Mouse (Mus musculus) stomach, embryonic 14.5 days (tissue): ENCODE data around the gene Ift88. TPM values are rescaled to one million over a fixed set of nuclear protein-coding genes. Genes with fewer than 3 reads are reported as not detected.

Experiments used
- ATAC-seq: fragments of 200-750 bp; cut with Nextera tagmentation; 2 replicates; pipeline ENCODE4 v1.8.0; 2017; ENCODE audit warnings: low read depth, moderate TSS enrichment; ENCODE audit not compliant: insufficient number of reproducible peaks, insufficient read depth, low FRiP score
- H3K27ac ChIP-seq: fragments of 300-500 bp; sonication (generic); 2 replicates; pipeline ENCODE4 v1.5.1; 2014; ENCODE audit warnings: mild to moderate bottlenecking, low read length, moderate library complexity, mixed read lengths
- H3K27me3 ChIP-seq: fragments of 300-500 bp; sonication (generic); 2 replicates; pipeline ENCODE4 v1.6.1; 2014; ENCODE audit warnings: low read length, control low read depth, mixed read lengths; ENCODE audit not compliant: control insufficient read depth, insufficient read depth
- H3K36me3 ChIP-seq: fragments of 300-500 bp; sonication (generic); 2 replicates; pipeline ENCODE4 v1.6.1; 2014; ENCODE audit warnings: mild to moderate bottlenecking, control low read depth, low read length, moderate library complexity, mixed read lengths; ENCODE audit not compliant: control insufficient read depth, insufficient read depth
- H3K4me1 ChIP-seq: fragments of 300-500 bp; sonication (generic); 2 replicates; pipeline ENCODE4 v1.6.1; 2014; ENCODE audit warnings: low read length, control low read depth, mixed read lengths; ENCODE audit not compliant: control insufficient read depth, insufficient read depth
- H3K4me2 ChIP-seq: fragments of 300-500 bp; sonication (generic); replicated peaks from 2 replicates; pipeline ENCODE4 v1.6.1; 2014; ENCODE audit warnings: low read depth, low read length, control low read depth
- H3K4me3 ChIP-seq: fragments of 300-500 bp; sonication (generic); 2 replicates; pipeline ENCODE4 v1.5.1; 2014; ENCODE audit warnings: low read depth, low read length, control low read depth
- H3K9ac ChIP-seq: fragments of 300-500 bp; sonication (generic); replicated peaks from 2 replicates; pipeline ENCODE4 v1.6.1; 2014; ENCODE audit warnings: low read depth, mild to moderate bottlenecking, control low read depth, low read length, moderate library complexity, mixed read lengths
- H3K9me3 ChIP-seq: fragments of 300-500 bp; sonication (generic); 2 replicates; pipeline ENCODE4 v1.6.1; 2016; ENCODE audit warnings: low read depth, low read length, control low read depth; ENCODE audit not compliant: control insufficient read depth
- WGBS: fragments of 180-500 bp; shearing (Covaris S2); extraction: QIAGEN DNeasy Blood & Tissue Kit; methylation state at CpG from one replicate; pipeline ENCODE4 v1.1.7; 2014; 5-methylcytosine and 5-hydroxymethylcytosine counted together
- polyA plus RNA-seq: library from polyadenylated mRNA; unstranded; fragments of >200 nt; fragmentation: Nextera tagmentation; extraction: Ambion mirVana; gene quantifications from 2 replicates; pipeline ENCODE4 v1.2.1, GENCODE M21; 2014

Gene Ift88
- polyA plus RNA-seq, 1 experiment from 2014 or later, result 22.8 TPM

DNA sequence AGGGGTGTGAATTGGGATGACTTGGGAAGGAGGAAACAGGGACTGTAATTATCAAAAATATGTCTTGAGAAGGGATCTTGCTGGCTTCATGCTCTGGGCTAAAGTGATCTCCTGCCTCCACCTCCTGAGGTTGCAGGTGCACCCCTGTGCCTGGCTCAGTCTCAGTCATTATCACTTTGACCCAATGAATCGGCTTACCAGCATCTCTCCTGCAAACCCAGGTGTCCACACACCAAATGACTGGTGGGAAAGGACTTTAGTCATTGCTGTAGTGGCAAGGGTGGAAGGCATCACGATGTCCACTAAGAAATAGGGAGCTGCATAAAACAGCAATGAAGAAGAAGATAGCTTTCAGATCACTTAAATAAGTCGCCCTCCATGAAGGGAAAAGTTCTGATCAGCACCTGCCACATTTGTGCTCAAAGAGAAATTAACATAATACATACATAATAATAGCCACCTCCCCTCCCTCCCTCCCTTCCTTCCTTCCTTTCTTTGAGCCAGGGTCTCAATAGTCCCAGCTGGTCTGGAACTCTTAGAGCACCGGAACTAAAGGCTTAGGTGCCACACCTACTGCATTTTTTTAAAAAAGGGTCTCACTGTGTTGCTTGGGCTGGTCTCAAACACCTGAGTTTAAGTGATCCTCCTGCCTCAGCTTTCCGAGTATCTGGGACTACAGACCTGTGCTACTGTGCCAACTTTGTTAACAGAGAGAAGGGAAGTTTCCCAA, 106.1 kb downstream of the Ift88 start:
- 69% methylated on average over 5 of the region's 5 CpGs for WGBS

DNA sequence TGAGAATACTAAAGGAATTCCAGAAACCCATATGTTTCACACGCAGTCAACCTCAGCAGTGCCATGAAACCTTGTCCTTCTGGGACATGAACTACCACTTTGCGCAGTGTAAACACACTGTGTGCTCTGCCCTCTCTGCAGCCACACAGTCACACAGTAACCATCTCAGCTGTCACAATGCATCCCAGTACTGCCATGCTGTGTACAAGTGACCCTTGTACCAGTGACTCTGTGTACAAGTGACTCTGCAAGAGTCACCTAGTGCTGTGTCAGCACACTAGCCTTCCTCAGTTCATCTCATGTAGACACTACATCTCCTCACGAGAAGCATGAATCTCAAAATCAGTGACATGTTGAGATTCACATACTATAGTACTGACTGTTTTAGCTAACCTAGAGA, 108.7 kb downstream of the Ift88 start:
- H3K9ac ChIP-seq, result no peak overlapping the region
- H3K9me3 ChIP-seq, result no peaks in the 10 kb centered on the region
- no peak overlapping the region for H3K4me3 ChIP-seq
- 0 out of 2 replicates have a peak, but pooled peaks cover 2% of the 10 kb centered on the region for H3K27me3 ChIP-seq
- H3K36me3 ChIP-seq, result no peaks in the 10 kb centered on the region
- ATAC-seq, result no peak
- 85% methylated on average over 3 of the region's 3 CpGs for WGBS
- H3K27ac ChIP-seq, result no peak overlapping the region
- peaks cover 20% of the 10 kb centered on the region; the same call in 1 of the 2 replicates for H3K4me1 ChIP-seq
- no peak overlapping the region for H3K4me2 ChIP-seq

More for the DNA sequence above, 106.1 kb downstream of the Ift88 start:
- Histone ChIP-seq H3K9me3 (no peaks in the 10 kb centered on the region), H3K36me3 (no peaks in the 10 kb centered on the region), H3K27me3 (0 out of 2 replicates have a peak, but pooled peaks cover 2% of the 10 kb centered on the region), H3K9ac (no peak overlapping the region), H3K27ac (no peak overlapping the region), H3K4me2 (no peak overlapping the region), H3K4me1 (peaks cover 10% of the 10 kb centered on the region; the same call in 1 of the 2 replicates), H3K4me3 (no peak overlapping the region)
- no peak for ATAC-seq

DNA sequence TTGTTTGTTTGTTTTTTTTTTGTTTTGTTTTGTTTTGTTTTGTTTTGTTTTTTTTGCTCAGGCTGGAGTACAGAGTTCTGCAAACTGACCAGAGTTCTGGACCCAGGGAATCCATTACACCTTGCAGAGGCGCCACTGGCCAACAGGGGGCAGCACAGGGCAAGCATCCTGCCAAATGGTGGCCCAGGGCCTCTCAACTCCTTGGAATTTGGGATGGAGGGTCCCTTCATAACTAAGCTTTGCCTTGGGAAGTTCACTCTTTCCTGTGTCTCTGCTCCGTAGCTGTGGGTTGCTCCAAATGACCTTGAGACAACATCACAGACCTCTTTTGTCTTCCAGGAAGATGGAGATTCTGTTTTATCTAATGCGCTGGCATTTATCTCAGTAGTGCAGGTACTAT, 109.4 kb downstream of the Ift88 start:
- ATAC-seq, result no peak
- 48% methylated on average over 3 of the region's 3 CpGs for WGBS
- no peaks in the 10 kb centered on the region for H3K36me3 ChIP-seq
- H3K4me2 ChIP-seq, result no peak overlapping the region
- H3K4me3 ChIP-seq, result no peak overlapping the region
- H3K4me1 ChIP-seq, result peaks cover 26% of the 10 kb centered on the region; the same call in 1 of the 2 replicates
- H3K27me3 ChIP-seq, result 0 out of 2 replicates have a peak, but pooled peaks cover 2% of the 10 kb centered on the region
- no peak overlapping the region for H3K9ac ChIP-seq
- H3K9me3 ChIP-seq, result no peaks in the 10 kb centered on the region
- no peak overlapping the region for H3K27ac ChIP-seq

DNA sequence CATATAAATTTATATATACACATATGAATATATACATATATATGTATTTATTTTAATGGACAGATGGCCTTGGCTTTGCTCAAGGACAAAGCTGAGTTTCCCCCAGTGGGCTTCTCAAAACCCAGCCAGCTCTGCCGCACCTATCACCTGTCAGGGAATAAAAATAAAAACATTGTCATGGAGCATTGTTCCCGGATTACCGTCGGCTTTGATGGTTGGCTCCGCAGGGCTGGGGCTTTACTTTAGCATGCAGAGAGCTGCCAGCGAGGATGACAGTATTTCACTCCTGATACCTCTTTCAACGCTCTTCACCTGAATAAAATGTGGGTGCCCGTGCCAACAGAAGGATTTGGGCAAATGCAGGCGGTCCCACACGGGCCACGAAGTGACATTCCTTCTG, 110.0 kb downstream of the Ift88 start:
- Histone ChIP-seq H3K4me1 (peaks cover 27% of the 10 kb centered on the region; the same call in 1 of the 2 replicates), H3K4me3 (no peak overlapping the region), H3K27me3 (0 out of 2 replicates have a peak, but pooled peaks cover 2% of the 10 kb centered on the region), H3K4me2 (no peak overlapping the region), H3K36me3 (no peaks in the 10 kb centered on the region), H3K9ac (no peak overlapping the region), H3K9me3 (no peaks in the 10 kb centered on the region), H3K27ac (0 out of 2 replicates have a peak overlapping the region, but pooled peaks have one; percentile 83)
- 24% methylated on average over 11 of the region's 11 CpGs for WGBS
- no peak for ATAC-seq

- no peak overlapping the region for H3K9ac ChIP-seq
- H3K4me1 ChIP-seq, result peaks cover 27% of the 10 kb centered on the region; the same call in 1 of the 2 replicates
- H3K4me2 ChIP-seq, result no peak overlapping the region
- H3K27me3 ChIP-seq, result 0 out of 2 replicates have a peak, but pooled peaks cover 2% of the 10 kb centered on the region
- 21% methylated on average over 5 of the region's 5 CpGs for WGBS
- no peaks in the 10 kb centered on the region for H3K36me3 ChIP-seq
- H3K9me3 ChIP-seq, result no peaks in the 10 kb centered on the region
- peak overlapping the region; percentile 83 for H3K27ac ChIP-seq
- no peak overlapping the region for H3K4me3 ChIP-seq
- no peak for ATAC-seq
Observed at GRCm38 (mm10) chr14:57534346-57534745, 110.5 kb downstream of the Ift88 start.

DNA sequence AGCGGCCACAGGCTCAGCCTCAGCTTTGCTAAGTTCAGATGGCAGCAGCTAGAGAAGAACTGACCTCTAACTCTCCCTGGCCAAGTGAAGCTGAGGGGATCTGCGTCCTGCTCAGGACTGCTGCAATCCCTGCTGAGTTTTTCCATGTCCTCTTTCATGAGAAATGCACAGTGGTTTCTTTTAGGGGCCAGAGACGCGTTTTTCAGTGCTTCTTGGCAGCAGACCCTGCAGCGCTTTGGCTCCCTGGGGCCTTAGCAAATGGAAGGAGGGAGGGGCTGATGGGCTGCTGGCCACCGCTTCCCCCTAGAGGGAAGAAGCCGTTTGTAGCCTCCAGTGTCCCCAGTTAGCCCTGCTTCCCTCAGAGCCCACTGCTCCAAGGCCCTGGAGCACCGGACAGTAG, 111.1 kb downstream of the Ift88 start:
- Histone ChIP-seq H3K4me2 (no peak overlapping the region), H3K4me1 (peaks cover 27% of the 10 kb centered on the region; the same call in 1 of the 2 replicates), H3K9ac (no peak overlapping the region), H3K9me3 (no peaks in the 10 kb centered on the region), H3K36me3 (no peaks in the 10 kb centered on the region), H3K27me3 (0 out of 2 replicates have a peak, but pooled peaks cover 2% of the 10 kb centered on the region), H3K27ac (peak overlapping the region; percentile 83), H3K4me3 (no peak overlapping the region)
- peak; percentile 30; the same call in 1 of the 2 replicates for ATAC-seq
- WGBS, result 14% methylated on average over 8 of the region's 8 CpGs

DNA sequence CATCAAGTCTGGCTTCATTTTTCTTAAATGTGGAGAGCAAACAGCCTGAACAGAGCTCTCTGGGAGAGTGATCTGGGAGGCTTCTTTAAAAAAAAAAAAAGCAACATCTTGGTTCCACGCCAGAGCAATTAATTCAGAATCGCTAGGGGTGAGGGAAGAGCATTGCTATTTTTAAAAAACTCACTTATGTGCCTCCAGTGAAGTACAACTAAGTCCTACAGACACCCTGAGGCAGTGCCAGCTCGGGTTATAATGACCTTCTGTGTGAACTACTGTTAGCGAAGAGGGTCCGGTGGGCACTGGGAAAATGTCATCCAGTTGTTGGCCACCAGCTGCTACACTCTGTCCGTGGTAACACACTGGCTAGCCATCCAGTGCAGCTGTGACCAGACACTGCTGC, 111.8 kb downstream of the Ift88 start:
- 56% methylated on average over 6 of the region's 6 CpGs for WGBS
- Histone ChIP-seq H3K36me3 (no peaks in the 10 kb centered on the region), H3K4me2 (no peak overlapping the region), H3K9ac (no peak overlapping the region), H3K27ac (peak overlapping the region; percentile 83), H3K27me3 (0 out of 2 replicates have a peak, but pooled peaks cover 2% of the 10 kb centered on the region), H3K4me1 (peaks cover 27% of the 10 kb centered on the region; the same call in 1 of the 2 replicates), H3K4me3 (no peak overlapping the region), H3K9me3 (no peaks in the 10 kb centered on the region)
- ATAC-seq, result no peak; the same call in 1 of the 2 replicates

GRCm38 (mm10) chr14:57536820-57537219, 113.0 kb downstream of the Ift88 start:
- Histone ChIP-seq H3K4me1 (peaks cover 27% of the 10 kb centered on the region; the same call in 1 of the 2 replicates), H3K9ac (no peak overlapping the region; the same call in 1 of the 2 replicates), H3K27ac (peak overlapping the region; percentile 85), H3K9me3 (no peaks in the 10 kb centered on the region), H3K36me3 (no peaks in the 10 kb centered on the region), H3K4me2 (no peak overlapping the region), H3K27me3 (0 out of 2 replicates have a peak, but pooled peaks cover 2% of the 10 kb centered on the region), H3K4me3 (no peak overlapping the region)
- ATAC-seq, result no peak
- 50% methylated on average over 9 of the region's 9 CpGs for WGBS
